Mouse (Mus musculus) lung, embryonic 16.5 days (tissue): Measurements from ENCODE around the gene Ewsr1. TPM values are rescaled to one million over a fixed set of nuclear protein-coding genes. Genes with fewer than 3 reads are reported as not detected.
"Not testable (repeated sequence)": the region's sequence is repeated elsewhere in the genome, so short reads cannot be mapped to it uniquely, and the experiment has no call there.

Source experiments
- ATAC-seq: fragments of 200-750 bp; cut with Nextera tagmentation; 2 replicates; pipeline ENCODE4 v1.8.0; 2017; ENCODE audit warnings: low read depth, mild to moderate bottlenecking, moderate library complexity
- H3K27ac ChIP-seq: fragments of 300-500 bp; sonication (generic); 2 replicates; pipeline ENCODE4 v1.5.1; 2014; ENCODE audit warnings: mild to moderate bottlenecking, control low read depth, low read length
- H3K27me3 ChIP-seq: fragments of 300-500 bp; sonication (generic); 2 replicates; pipeline ENCODE4 v1.6.1; 2014; ENCODE audit warnings: low read depth, low read length, mixed read lengths; ENCODE audit not compliant: control insufficient read depth, insufficient read depth
- H3K36me3 ChIP-seq: fragments of 300-500 bp; sonication (generic); 2 replicates; pipeline ENCODE4 v1.6.1; 2014; ENCODE audit warnings: low read length; ENCODE audit not compliant: control insufficient read depth, insufficient read depth
- H3K4me1 ChIP-seq: fragments of 300-500 bp; sonication (generic); replicated peaks from 2 replicates; pipeline ENCODE4 v1.6.1; 2014; ENCODE audit warnings: low read length, mixed read lengths; ENCODE audit not compliant: control insufficient read depth, insufficient read depth
- H3K4me2 ChIP-seq: fragments of 300-500 bp; sonication (generic); 2 replicates; pipeline ENCODE4 v1.6.1; 2014; ENCODE audit warnings: low read depth, low read length, control low read depth
- H3K4me3 ChIP-seq: fragments of 300-500 bp; sonication (generic); 2 replicates; pipeline ENCODE4 v1.5.1; 2014; ENCODE audit warnings: mild to moderate bottlenecking, low read length, control low read depth
- H3K9ac ChIP-seq: fragments of 300-500 bp; sonication (generic); 2 replicates; pipeline ENCODE4 v1.6.1; 2014; ENCODE audit warnings: low read length, control low read depth
- H3K9me3 ChIP-seq: fragments of 300-500 bp; sonication (generic); 2 replicates; pipeline ENCODE4 v1.6.1; 2016; ENCODE audit warnings: low read length; ENCODE audit not compliant: control insufficient read depth
- WGBS: fragments of 180-500 bp; shearing (Covaris S2); extraction: QIAGEN DNeasy Blood & Tissue Kit; methylation state at CpG from one replicate; pipeline ENCODE4 v1.1.7; 2014; 5-methylcytosine and 5-hydroxymethylcytosine counted together
- polyA plus RNA-seq: library from polyadenylated mRNA; unstranded; fragments of >200 nt; fragmentation: Nextera tagmentation; extraction: Ambion mirVana; gene quantifications from 2 replicates; pipeline ENCODE4 v1.2.1, GENCODE M21; 2015

Gene Ewsr1
- polyA plus RNA-seq, 1 experiment from 2014 or later: 717 TPM

- Histone ChIP-seq H3K27me3 (no peaks in the 10 kb centered on the region), H3K9me3 (no peaks in the 10 kb centered on the region), H3K4me3 (no peak overlapping the region), H3K4me2 (peak overlapping the region; percentile 92), H3K27ac (no peak overlapping the region), H3K4me1 (peaks cover 21% of the 10 kb centered on the region), H3K9ac (no peak overlapping the region), H3K36me3 (no peaks in the 10 kb centered on the region)
- WGBS: 48% methylated on average over 5 of the region's 5 CpGs
- ATAC-seq: no peak
Measured at GRCm38 (mm10) chr11:5100801-5101200, 1.7 kb upstream of the Ewsr1 start.

GRCm38 (mm10) chr11:5100283-5100682 lies 1.2 kb upstream of the Ewsr1 start:
- no peak for ATAC-seq
- H3K27ac ChIP-seq: peak overlapping the region; percentile 98
- peak overlapping the region; percentile 99 for H3K4me3 ChIP-seq
- no peaks in the 10 kb centered on the region for H3K36me3 ChIP-seq
- H3K9me3 ChIP-seq: no peaks in the 10 kb centered on the region
- H3K4me1 ChIP-seq: peaks cover 21% of the 10 kb centered on the region
- under 1% methylated on average over 7 of the region's 7 CpGs for WGBS
- H3K27me3 ChIP-seq: no peaks in the 10 kb centered on the region
- H3K4me2 ChIP-seq: peak overlapping the region; percentile 92
- peak overlapping the region; percentile 99 for H3K9ac ChIP-seq

DNA sequence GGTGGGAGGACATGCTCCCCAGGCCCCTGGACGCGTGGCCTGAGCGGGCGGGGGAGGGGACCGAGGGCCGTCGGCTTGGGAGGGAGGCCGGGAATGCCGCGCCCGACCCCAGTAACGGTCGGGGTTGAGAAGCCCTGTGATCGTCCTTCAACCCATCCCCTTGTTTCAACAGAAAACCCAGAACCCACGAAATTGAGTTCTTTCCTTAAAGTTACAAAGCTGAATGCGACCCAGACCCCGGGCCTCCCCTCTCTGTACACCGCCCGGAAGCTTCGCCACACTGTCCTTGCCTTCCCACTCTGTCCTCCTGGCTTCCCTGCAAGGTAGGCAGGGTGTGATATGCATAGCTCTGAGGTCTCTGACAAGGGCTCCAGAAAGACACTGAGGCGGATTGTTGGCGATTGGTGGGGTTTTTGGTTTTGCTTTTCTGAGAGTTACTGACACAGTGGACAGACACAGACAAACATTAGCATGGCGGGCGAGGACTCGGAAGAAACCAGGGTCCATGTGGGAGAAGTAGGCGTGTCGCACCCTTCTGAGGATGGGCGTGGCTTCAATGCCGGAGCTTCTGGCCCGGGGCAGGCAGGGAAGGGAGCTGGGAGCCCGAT lies 614 bp upstream of the Ewsr1 start:
- peaks cover 21% of the 10 kb centered on the region for H3K4me1 ChIP-seq
- H3K36me3 ChIP-seq: no peaks in the 10 kb centered on the region
- no peaks in the 10 kb centered on the region for H3K9me3 ChIP-seq
- WGBS: 0% methylated on average over 28 of the region's 31 CpGs
- peak; percentile 81 for ATAC-seq
- H3K4me2 ChIP-seq: peak overlapping the region; percentile 92
- peak overlapping the region; percentile 99 for H3K4me3 ChIP-seq
- H3K9ac ChIP-seq: peak overlapping the region; percentile 99
- peak overlapping the region; percentile 98 for H3K27ac ChIP-seq
- H3K27me3 ChIP-seq: no peaks in the 10 kb centered on the region

GRCm38 (mm10) chr11:5098035-5098735 lies 881 bp downstream of the Ewsr1 start:
- ATAC-seq: no peak
- H3K27ac ChIP-seq: peak overlapping the region; percentile 98
- H3K4me2 ChIP-seq: peak overlapping the region; percentile 91
- no peaks in the 10 kb centered on the region; the same call in 1 of the 2 replicates for H3K36me3 ChIP-seq
- H3K4me3 ChIP-seq: peak overlapping the region; percentile 99
- H3K9ac ChIP-seq: peak overlapping the region; percentile 99
- H3K9me3 ChIP-seq: no peaks in the 10 kb centered on the region
- H3K4me1 ChIP-seq: peaks cover 23% of the 10 kb centered on the region
- H3K27me3 ChIP-seq: no peaks in the 10 kb centered on the region
- under 1% methylated on average over 44 of the region's 44 CpGs for WGBS

- Histone ChIP-seq H3K4me2 (peak overlapping the region; percentile 91), H3K9me3 (no peaks in the 10 kb centered on the region), H3K27ac (no peak overlapping the region), H3K27me3 (no peaks in the 10 kb centered on the region), H3K4me1 (peaks cover 23% of the 10 kb centered on the region), H3K4me3 (peak overlapping the region; percentile 99), H3K36me3 (peaks cover 6% of the 10 kb centered on the region), H3K9ac (peak overlapping the region; percentile 48; the same call in 1 of the 2 replicates)
- ATAC-seq: no peak
- 44% methylated on average over 8 of the region's 8 CpGs for WGBS
Measured at GRCm38 (mm10) chr11:5096480-5097020, 2.5 kb downstream of the Ewsr1 start.

DNA sequence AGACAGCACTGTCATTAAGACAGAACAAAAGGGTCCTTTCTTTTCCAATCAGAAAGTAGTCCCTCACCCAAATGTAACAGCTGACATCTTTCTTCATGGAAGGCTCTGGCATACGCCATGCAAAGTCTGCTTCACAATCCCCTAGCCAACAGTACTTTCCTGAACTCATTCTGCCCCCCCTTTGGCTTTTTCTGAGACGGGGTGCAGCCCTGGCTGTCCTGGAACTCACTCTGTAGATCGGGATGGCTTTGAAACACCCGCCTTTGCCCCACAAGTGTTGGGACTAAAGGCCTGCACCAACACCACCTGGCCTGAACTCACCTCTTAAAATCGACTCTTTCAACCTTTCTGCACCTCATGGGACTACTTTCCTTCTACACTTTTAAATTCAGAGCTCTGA lies 3.2 kb downstream of the Ewsr1 start:
- Histone ChIP-seq H3K36me3 (peaks cover 11% of the 10 kb centered on the region), H3K4me1 (peaks cover 22% of the 10 kb centered on the region), H3K27ac (no peak overlapping the region), H3K4me2 (no peak overlapping the region), H3K9me3 (no peaks in the 10 kb centered on the region), H3K4me3 (no peak overlapping the region), H3K9ac (no peak overlapping the region), H3K27me3 (no peaks in the 10 kb centered on the region)
- WGBS: 71% methylated on average over 5 of the region's 5 CpGs
- no peak for ATAC-seq

- H3K27ac ChIP-seq: no peak overlapping the region
- H3K9ac ChIP-seq: no peak overlapping the region
- H3K4me3 ChIP-seq: no peak overlapping the region
- no peak for ATAC-seq
- peaks cover 7% of the 10 kb centered on the region for H3K4me1 ChIP-seq
- H3K9me3 ChIP-seq: no peaks in the 10 kb centered on the region
- 35% methylated on average over 2 of the region's 2 CpGs for WGBS
- no peak overlapping the region for H3K4me2 ChIP-seq
- H3K27me3 ChIP-seq: no peaks in the 10 kb centered on the region
- H3K36me3 ChIP-seq: peaks cover 31% of the 10 kb centered on the region
Measured at GRCm38 (mm10) chr11:5091706-5092105, 7.4 kb downstream of the Ewsr1 start.

- Histone ChIP-seq H3K4me3 (no peak overlapping the region), H3K27me3 (no peaks in the 10 kb centered on the region), H3K36me3 (peaks cover 51% of the 10 kb centered on the region), H3K4me2 (no peak overlapping the region), H3K9me3 (no peaks in the 10 kb centered on the region), H3K9ac (no peak overlapping the region), H3K27ac (no peak overlapping the region), H3K4me1 (0 out of 2 replicates have a peak, but pooled peaks cover under 1% of the 10 kb centered on the region)
- 91% methylated on average over 1 of the region's 1 CpGs for WGBS
- no peak for ATAC-seq
Measured at GRCm38 (mm10) chr11:5089147-5089546, 9.9 kb downstream of the Ewsr1 start.

DNA sequence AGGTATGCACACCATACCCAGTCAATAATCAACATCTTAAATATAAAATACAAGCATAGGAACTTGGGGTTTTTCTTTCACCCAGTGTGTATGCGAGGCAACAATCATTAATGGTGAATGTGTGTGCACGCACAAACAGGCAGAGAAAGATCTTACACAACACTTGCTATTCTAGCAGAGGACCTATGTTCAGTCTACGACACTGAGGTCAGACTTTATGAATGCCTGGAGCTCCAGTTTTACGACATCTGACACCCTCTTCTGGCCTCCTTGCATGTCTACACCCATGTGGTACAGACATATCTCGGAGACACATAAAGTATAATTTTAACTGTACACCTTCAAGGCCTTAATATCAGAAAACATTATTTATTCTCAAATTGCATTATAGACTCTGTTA lies 22.2 kb downstream of the Ewsr1 start:
- not testable (repeated sequence) for H3K9ac ChIP-seq, ATAC-seq, H3K4me2 ChIP-seq, H3K9me3 ChIP-seq, H3K27ac ChIP-seq, H3K4me1 ChIP-seq, H3K4me3 ChIP-seq, H3K27me3 ChIP-seq
- H3K36me3 ChIP-seq: peaks cover 48% of the 10 kb centered on the region
- WGBS: 67% methylated on average over 4 of the region's 5 CpGs
